Mouse (Mus musculus): ENCODE results near the gene Prss22. TPM values are rescaled to one million over a fixed set of nuclear protein-coding genes. Genes with fewer than 3 reads are reported as not detected.
"Not testable (repeated sequence)": the region's sequence is repeated elsewhere in the genome, so short reads cannot be mapped to it uniquely, and the experiment has no call there.

Gene Prss22
- total RNA-seq, 4 experiments from 2014 or later, result not detected

- DNase-seq (ENCODE audit: low spot score in 2 of 2), result not testable (repeated sequence)
Measured at GRCm38 (mm10) chr17:23947486-23947885, 50.4 kb downstream of the Prss22 start.

Small RNA genes lying within 50 kb of the gene (microRNA-seq; reads per million reads assigned to microRNA genes)
- not detected for gene Gm27700

Other genes with a start within 250 kb of the Prss22 start
- 10 to 100 TPM; 48.7 to 63.8 (median 54.3) TPM for gene Flywch1, start 226.5 kb downstream of the Prss22 start, total RNA-seq (2022)
- gene Flywch2, start 212.0 kb downstream of the Prss22 start, total RNA-seq (2022), result not detected
- 100 to 1,000 TPM; 152 to 180 (median 170) TPM for gene Srrm2, start 207.6 kb downstream of the Prss22 start, total RNA-seq (2022)
- 100 to 1,000 TPM; 403 to 511 (median 426) TPM for gene Elob, start 169.0 kb downstream of the Prss22 start, total RNA-seq (2022)
- gene Prss33, start 162.0 kb downstream of the Prss22 start, total RNA-seq (2022), result not detected
- not detected for gene Prss32, start 154.2 kb downstream of the Prss22 start, total RNA-seq (2022)
- under 1 TPM in 2 of 4 experiments, not detected in 2; 0.68 to 0.85 TPM for gene Prss41, start 153.9 kb downstream of the Prss22 start, total RNA-seq (2022)
- gene Prss21, start 130.0 kb downstream of the Prss22 start, total RNA-seq (2022), result not detected
- not detected for gene Dcpp1, start 117.2 kb downstream of the Prss22 start, total RNA-seq (2022)
- not detected for gene Dcpp2, start 117.2 kb downstream of the Prss22 start, total RNA-seq (2022)
- gene Dcpp3, start 80.6 kb downstream of the Prss22 start, total RNA-seq (2022), result not detected
- not detected for gene Sbp, start 56.4 kb downstream of the Prss22 start, total RNA-seq (2022)
- not detected for gene Sbpl, start 42.8 kb downstream of the Prss22 start, total RNA-seq (2022)
- gene Prss30, start 17.5 kb downstream of the Prss22 start, total RNA-seq (2022), result not detected
- not detected for gene Prss27, start 40.0 kb upstream of the Prss22 start, total RNA-seq (2022)
- 1 to 10 TPM; 5.8 to 8.0 (median 6.1) TPM for gene Kctd5, start 75.4 kb upstream of the Prss22 start, total RNA-seq (2022)
- gene Pdpk1, start 152.8 kb upstream of the Prss22 start, total RNA-seq (2022), result 10 to 100 TPM; 36.6 to 43.2 (median 39.8) TPM
- 10 to 100 TPM in 2 of 4 experiments, 1 to 10 TPM in 2; 9.4 to 12.8 (median 10.3) TPM for gene Amdhd2, start 165.7 kb upstream of the Prss22 start, total RNA-seq (2022)
- gene Atp6v0c, start 171.6 kb upstream of the Prss22 start, total RNA-seq (2022), result 100 to 1,000 TPM; 152 to 173 (median 158) TPM
- 1 to 10 TPM; 4.8 to 7.0 (median 5.8) TPM for gene Tbc1d24, start 207.5 kb upstream of the Prss22 start, total RNA-seq (2022)
- gene Ntn3, start 211.4 kb upstream of the Prss22 start, total RNA-seq (2022), result under 1 TPM; 0.19 to 0.53 (median 0.42) TPM
- gene Tedc2, start 222.8 kb upstream of the Prss22 start, total RNA-seq (2022), result 1 to 10 TPM; 1.1 to 1.5 (median 1.3) TPM

Measured in gastrocnemius, adult 8-10 months (tissue).